Mouse (Mus musculus): ENCODE results near the gene Nob1. TPM values are rescaled to one million over a fixed set of nuclear protein-coding genes. Genes with fewer than 3 reads are reported as not detected.

The Nob1 gene
- polyA plus RNA-seq, 1 experiment from 2014 or later: 84.7 TPM

- Histone ChIP-seq H3K9me3 (replicated peaks) (no peaks in the 10 kb centered on the region), H3K27me3 (no peaks in the 10 kb centered on the region), H3K27ac (replicated peaks) (peak within 1 kb of the TSS; percentile 91), H3K4me2 (replicated peaks) (peak within 1 kb of the TSS; percentile 76), H3K4me1 (peaks cover 13% of the 10 kb centered on the region), H3K9ac (peak within 1 kb of the TSS; percentile 85), H3K4me3 (replicated peaks) (peak within 1 kb of the TSS; percentile 90), H3K36me3 (no peaks in the 10 kb centered on the region)
- ATAC-seq (ENCODE audit: insufficient number of reproducible peaks, low FRiP score, low TSS enrichment, low read depth): peak; percentile 75
- under 1% methylated on average over 62 of the region's 81 CpGs for WGBS
Measured at GRCm38 (mm10) chr8:107435962-107436831, 11.3 kb upstream of the Nob1 start, which contains the start of gene Wwp2. TSS of gene Wwp2 (plus strand) at chr8:107436365.

GRCm38 (mm10) chr8:107435421-107435961 lies 10.6 kb upstream of the Nob1 start:
- no peak overlapping the region; the same call in 1 of the 2 replicates for H3K9ac ChIP-seq
- H3K27me3 ChIP-seq: no peaks in the 10 kb centered on the region
- H3K4me1 ChIP-seq: peaks cover 13% of the 10 kb centered on the region
- peak overlapping the region; percentile 76 for H3K4me2 ChIP-seq (replicated peaks)
- H3K4me3 ChIP-seq (replicated peaks): peak overlapping the region; percentile 90
- H3K27ac ChIP-seq (replicated peaks): peak overlapping the region; percentile 91; the same call in 1 of the 2 replicates
- WGBS: 22% methylated on average over 11 of the region's 11 CpGs
- no peak for ATAC-seq (ENCODE audit: insufficient number of reproducible peaks, low FRiP score, low TSS enrichment, low read depth)
- H3K36me3 ChIP-seq: no peaks in the 10 kb centered on the region
- no peaks in the 10 kb centered on the region for H3K9me3 ChIP-seq (replicated peaks)

- Histone ChIP-seq H3K9ac (no peak overlapping the region), H3K36me3 (no peaks in the 10 kb centered on the region), H3K4me3 (replicated peaks) (no peak overlapping the region), H3K4me2 (replicated peaks) (no peak overlapping the region), H3K27me3 (no peaks in the 10 kb centered on the region), H3K27ac (replicated peaks) (no peak overlapping the region), H3K4me1 (peaks cover 5% of the 10 kb centered on the region), H3K9me3 (replicated peaks) (no peaks in the 10 kb centered on the region)
- WGBS: 76% methylated on average over 8 of the region's 8 CpGs
- ATAC-seq (ENCODE audit: insufficient number of reproducible peaks, low FRiP score, low TSS enrichment, low read depth): no peak
Measured at GRCm38 (mm10) chr8:107430821-107431220, 6.0 kb upstream of the Nob1 start.

- 49% methylated on average over 8 of the region's 8 CpGs for WGBS
- peaks cover 22% of the 10 kb centered on the region for H3K4me1 ChIP-seq
- H3K4me2 ChIP-seq (replicated peaks): peak overlapping the region; percentile 57; the same call in 1 of the 2 replicates
- peaks cover 19% of the 10 kb centered on the region for H3K36me3 ChIP-seq
- ATAC-seq (ENCODE audit: insufficient number of reproducible peaks, low FRiP score, low TSS enrichment, low read depth): no peak
- H3K27ac ChIP-seq (replicated peaks): no peak overlapping the region
- H3K4me3 ChIP-seq (replicated peaks): peak overlapping the region; percentile 68; the same call in 1 of the 2 replicates
- no peak overlapping the region for H3K9ac ChIP-seq
- no peaks in the 10 kb centered on the region for H3K9me3 ChIP-seq (replicated peaks)
- no peaks in the 10 kb centered on the region for H3K27me3 ChIP-seq
Measured at GRCm38 (mm10) chr8:107425230-107425597, 363 bp upstream of the Nob1 start.

- peak overlapping the region; percentile 68 for H3K4me3 ChIP-seq (replicated peaks)
- peak overlapping the region; percentile 57 for H3K4me2 ChIP-seq (replicated peaks)
- H3K9ac ChIP-seq: peak overlapping the region; percentile 67
- H3K27me3 ChIP-seq: no peaks in the 10 kb centered on the region
- H3K36me3 ChIP-seq: peaks cover 29% of the 10 kb centered on the region
- 27% methylated on average over 9 of the region's 9 CpGs for WGBS
- H3K4me1 ChIP-seq: peaks cover 22% of the 10 kb centered on the region
- H3K9me3 ChIP-seq (replicated peaks): no peaks in the 10 kb centered on the region
- ATAC-seq (ENCODE audit: insufficient number of reproducible peaks, low FRiP score, low TSS enrichment, low read depth): no peak
- H3K27ac ChIP-seq (replicated peaks): peak overlapping the region; percentile 49
Measured at GRCm38 (mm10) chr8:107424176-107424575, 675 bp downstream of the Nob1 start.

GRCm38 (mm10) chr8:107417001-107417400 lies 7.8 kb downstream of the Nob1 start:
- Histone ChIP-seq H3K4me3 (replicated peaks) (no peak overlapping the region), H3K27ac (replicated peaks) (no peak overlapping the region), H3K4me1 (no peaks in the 10 kb centered on the region), H3K27me3 (no peaks in the 10 kb centered on the region), H3K9me3 (replicated peaks) (no peaks in the 10 kb centered on the region), H3K9ac (no peak overlapping the region), H3K4me2 (replicated peaks) (no peak overlapping the region), H3K36me3 (peaks cover 94% of the 10 kb centered on the region)
- ATAC-seq (ENCODE audit: insufficient number of reproducible peaks, low FRiP score, low TSS enrichment, low read depth): no peak
- 90% methylated on average over 12 of the region's 12 CpGs for WGBS

GRCm38 (mm10) chr8:107413881-107414280 lies 11.0 kb downstream of the Nob1 start:
- Histone ChIP-seq H3K4me2 (replicated peaks) (no peak overlapping the region), H3K9me3 (replicated peaks) (no peaks in the 10 kb centered on the region), H3K36me3 (peaks cover 98% of the 10 kb centered on the region), H3K4me1 (no peaks in the 10 kb centered on the region), H3K4me3 (replicated peaks) (no peak overlapping the region), H3K27me3 (no peaks in the 10 kb centered on the region), H3K9ac (no peak overlapping the region), H3K27ac (replicated peaks) (no peak overlapping the region)
- WGBS: 87% methylated on average over 10 of the region's 10 CpGs
- no peak for ATAC-seq (ENCODE audit: insufficient number of reproducible peaks, low FRiP score, low TSS enrichment, low read depth)

GRCm38 (mm10) chr8:107412552-107412951 lies 12.3 kb downstream of the Nob1 start:
- H3K9ac ChIP-seq: no peak overlapping the region
- H3K4me1 ChIP-seq: no peaks in the 10 kb centered on the region
- H3K9me3 ChIP-seq (replicated peaks): no peaks in the 10 kb centered on the region
- no peak overlapping the region for H3K4me2 ChIP-seq (replicated peaks)
- no peak for ATAC-seq (ENCODE audit: insufficient number of reproducible peaks, low FRiP score, low TSS enrichment, low read depth)
- 78% methylated on average over 8 of the region's 8 CpGs for WGBS
- H3K27me3 ChIP-seq: no peaks in the 10 kb centered on the region
- H3K36me3 ChIP-seq: peaks cover 86% of the 10 kb centered on the region
- H3K27ac ChIP-seq (replicated peaks): no peak overlapping the region
- H3K4me3 ChIP-seq (replicated peaks): no peak overlapping the region

GRCm38 (mm10) chr8:107411391-107411790 lies 13.5 kb downstream of the Nob1 start:
- ATAC-seq (ENCODE audit: insufficient number of reproducible peaks, low FRiP score, low TSS enrichment, low read depth): no peak
- Histone ChIP-seq H3K9me3 (replicated peaks) (no peaks in the 10 kb centered on the region), H3K27me3 (no peaks in the 10 kb centered on the region), H3K4me2 (replicated peaks) (no peak overlapping the region), H3K9ac (no peak overlapping the region), H3K4me3 (replicated peaks) (no peak overlapping the region), H3K4me1 (no peaks in the 10 kb centered on the region), H3K27ac (replicated peaks) (no peak overlapping the region), H3K36me3 (peaks cover 75% of the 10 kb centered on the region)
- WGBS: 72% methylated on average over 4 of the region's 4 CpGs

- 61% methylated on average over 3 of the region's 3 CpGs for WGBS
- H3K4me1 ChIP-seq: peaks cover 28% of the 10 kb centered on the region
- no peaks in the 10 kb centered on the region for H3K9me3 ChIP-seq (replicated peaks)
- no peak overlapping the region for H3K4me2 ChIP-seq (replicated peaks)
- H3K9ac ChIP-seq: no peak overlapping the region
- H3K36me3 ChIP-seq: peaks cover 22% of the 10 kb centered on the region
- no peak overlapping the region for H3K27ac ChIP-seq (replicated peaks)
- no peak overlapping the region for H3K4me3 ChIP-seq (replicated peaks)
- ATAC-seq (ENCODE audit: insufficient number of reproducible peaks, low FRiP score, low TSS enrichment, low read depth): no peak
- H3K27me3 ChIP-seq: no peaks in the 10 kb centered on the region
Measured at GRCm38 (mm10) chr8:107405935-107406334, 18.9 kb downstream of the Nob1 start.

GRCm38 (mm10) chr8:107404057-107404456 lies 20.8 kb downstream of the Nob1 start:
- no peak overlapping the region for H3K27ac ChIP-seq (replicated peaks)
- no peaks in the 10 kb centered on the region for H3K9me3 ChIP-seq (replicated peaks)
- no peak for ATAC-seq (ENCODE audit: insufficient number of reproducible peaks, low FRiP score, low TSS enrichment, low read depth)
- H3K36me3 ChIP-seq: peaks cover 3% of the 10 kb centered on the region; the same call in 1 of the 2 replicates
- H3K9ac ChIP-seq: no peak overlapping the region
- H3K27me3 ChIP-seq: no peaks in the 10 kb centered on the region
- H3K4me3 ChIP-seq (replicated peaks): no peak overlapping the region
- H3K4me2 ChIP-seq (replicated peaks): no peak overlapping the region
- peaks cover 36% of the 10 kb centered on the region for H3K4me1 ChIP-seq
- 72% methylated on average over 4 of the region's 4 CpGs for WGBS

Data from embryonic facial prominence, embryonic 15.5 days (tissue).